Mouse (Mus musculus): ENCODE results near the gene Prkcz.

The Prkcz gene

GRCm38 (mm10) chr4:155306356-155307242 is 54.6 kb downstream of the Prkcz start:
- DNase-seq: no peak

- no peak for DNase-seq
Measured at GRCm38 (mm10) chr4:155305531-155306031, 55.6 kb downstream of the Prkcz start.

GRCm38 (mm10) chr4:155304508-155305096 is 56.6 kb downstream of the Prkcz start:
- DNase-seq: no peak

- peak; percentile 48 for DNase-seq
Measured at GRCm38 (mm10) chr4:155301965-155302364, 59.2 kb downstream of the Prkcz start.

GRCm38 (mm10) chr4:155301098-155301447 is 60.1 kb downstream of the Prkcz start:
- DNase-seq: no peak

- DNase-seq: no peak
Measured at GRCm38 (mm10) chr4:155300421-155301097, 60.6 kb downstream of the Prkcz start.

- peak; percentile 89 for DNase-seq
Measured at GRCm38 (mm10) chr4:155298826-155299225, 62.3 kb downstream of the Prkcz start.

- DNase-seq: peak; percentile 57
Measured at GRCm38 (mm10) chr4:155297057-155297456, 64.1 kb downstream of the Prkcz start.

- peak; percentile 62 for DNase-seq
Measured at GRCm38 (mm10) chr4:155295996-155296395, 65.2 kb downstream of the Prkcz start.

GRCm38 (mm10) chr4:155295026-155295590 is 66.1 kb downstream of the Prkcz start:
- peak; percentile 48 for DNase-seq

- DNase-seq: peak; percentile 40
Measured at GRCm38 (mm10) chr4:155294381-155294780, 66.8 kb downstream of the Prkcz start.

- DNase-seq: peak; percentile 20
Measured at GRCm38 (mm10) chr4:155292863-155293262, 68.3 kb downstream of the Prkcz start.

GRCm38 (mm10) chr4:155290045-155290444 is 71.1 kb downstream of the Prkcz start:
- DNase-seq: peak; percentile 83

- DNase-seq: peak; percentile 45
Measured at GRCm38 (mm10) chr4:155288586-155288985, 72.6 kb downstream of the Prkcz start.

- DNase-seq: peak; percentile 62
Measured at GRCm38 (mm10) chr4:155287713-155288112, 73.4 kb downstream of the Prkcz start.

GRCm38 (mm10) chr4:155286090-155286489 is 75.1 kb downstream of the Prkcz start:
- DNase-seq: no peak

- DNase-seq: no peak
Measured at GRCm38 (mm10) chr4:155284521-155285379, 76.4 kb downstream of the Prkcz start.

GRCm38 (mm10) chr4:155283585-155283984 is 77.6 kb downstream of the Prkcz start:
- DNase-seq: no peak

GRCm38 (mm10) chr4:155283001-155283503 is 78.1 kb downstream of the Prkcz start:
- no peak for DNase-seq

GRCm38 (mm10) chr4:155282231-155282630 is 78.9 kb downstream of the Prkcz start:
- DNase-seq: no peak

GRCm38 (mm10) chr4:155281652-155282051 is 79.5 kb downstream of the Prkcz start:
- DNase-seq: no peak

- no peak for DNase-seq
Measured at GRCm38 (mm10) chr4:155281227-155281626, 79.9 kb downstream of the Prkcz start.
